8 mouse cellular contexts compared by ENCODE assay signal in the genomic region with DNA sequence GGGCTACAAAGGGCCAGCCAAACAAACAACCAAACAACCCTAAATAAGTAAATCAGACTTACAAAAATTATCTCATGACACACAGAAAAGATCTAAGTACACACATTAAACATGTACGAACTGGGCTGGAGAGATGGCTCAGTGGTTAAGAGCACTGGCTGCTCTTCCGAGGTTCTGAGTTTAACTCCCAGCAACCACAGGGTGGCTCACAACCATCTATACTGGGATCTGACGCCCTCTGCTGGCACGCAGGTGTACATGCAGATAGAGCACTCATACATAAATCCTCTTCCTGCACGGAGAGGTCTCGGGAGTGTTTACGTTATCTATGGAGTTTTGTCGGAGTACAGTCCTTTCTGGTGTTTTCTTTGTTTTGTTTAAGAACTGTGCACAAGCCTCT.
DNase-seq lines count a peak whose midpoint lies in the region; ATAC-seq lines count a peak whose summit lies in the region.

No protein-coding gene starts in this region.

- no peaks in the 10 kb centered on the region for H3K9me3 ChIP-seq in forebrain, embryonic 14.5 days (replicated peaks; ENCODE audit: control insufficient read depth, low read length)
- H3K9me3 ChIP-seq in forebrain, embryonic 16.5 days (ENCODE audit: control insufficient read depth, low read length): no peaks in the 10 kb centered on the region

- 47% methylated on average over 8 of the region's 8 CpGs for WGBS in forebrain, embryonic 14.5 days
- 37% methylated on average over 8 of the region's 8 CpGs for WGBS in forebrain, embryonic 16.5 days

- DNase-seq in forebrain, embryonic 14.5 days (ENCODE audit: low spot score): peak; percentile 30
- DNase-seq in right cerebral cortex, adult 2 months (ENCODE audit: low spot score in 2 of 2): peak; percentile 56 to 62
- DNase-seq in right cerebral cortex, postnatal 36 days (ENCODE audit: low spot score in 2 of 2): no peak
- DNase-seq in c-Kit-positive CD71-positive TER-119-negative erythroid progenitor cells, embryonic 14.5 days (ENCODE audit: low read depth): peak; percentile 59
- peak; percentile 59 for DNase-seq in left cerebral cortex, postnatal 4 days
- DNase-seq in right cerebral cortex, postnatal 10 days (ENCODE audit: low spot score in 2 of 2): peak; percentile 64 to 76
- DNase-seq in frontal cortex, postnatal 25 days (ENCODE audit: low spot score in 2 of 2): no peak

- 0 out of 2 replicates have a peak, but pooled peaks cover under 1% of the 10 kb centered on the region for H3K36me3 ChIP-seq in forebrain, embryonic 14.5 days (ENCODE audit: control insufficient read depth, insufficient read depth, low read length)
- no peaks in the 10 kb centered on the region for H3K36me3 ChIP-seq in forebrain, embryonic 16.5 days (ENCODE audit: control insufficient read depth, insufficient read depth)

- H3K27me3 ChIP-seq in forebrain, embryonic 14.5 days (replicated peaks; ENCODE audit: control insufficient read depth, insufficient read depth, low read length): no peaks in the 10 kb centered on the region
- no peaks in the 10 kb centered on the region for H3K27me3 ChIP-seq in forebrain, embryonic 16.5 days (replicated peaks; ENCODE audit: control insufficient read depth, insufficient read depth, low read length)

- intact Hi-C loops in left cerebral cortex, postnatal 4 days (cut with DNase I): loop anchor here (5.0 kb wide), 1 partner anchor 122 kb away; the partner anchor contains the start of genes Gm49711, Mrps6 and Slc5a3

- H3K9ac ChIP-seq in forebrain, embryonic 14.5 days (ENCODE audit: low read length): no peak overlapping the region
- no peak overlapping the region for H3K9ac ChIP-seq in forebrain, embryonic 16.5 days (replicated peaks; ENCODE audit: low read depth, low read length)

- H3K4me2 ChIP-seq in forebrain, embryonic 14.5 days (ENCODE audit: low read length): no peak overlapping the region
- H3K4me2 ChIP-seq in forebrain, embryonic 16.5 days (ENCODE audit: low read length): no peak overlapping the region

- no peak overlapping the region for H3K4me3 ChIP-seq in forebrain, embryonic 14.5 days (ENCODE audit: low read depth, low read length)
- H3K4me3 ChIP-seq in forebrain, embryonic 16.5 days (replicated peaks; ENCODE audit: low read length): no peak overlapping the region

- peaks cover 6% of the 10 kb centered on the region; the same call in 1 of the 2 replicates for H3K4me1 ChIP-seq in forebrain, embryonic 14.5 days (ENCODE audit: control insufficient read depth, insufficient read depth, low read length)
- H3K4me1 ChIP-seq in forebrain, embryonic 16.5 days (replicated peaks; ENCODE audit: control insufficient read depth, insufficient read depth, low read length): peaks cover 8% of the 10 kb centered on the region

- H3K27ac ChIP-seq in forebrain, embryonic 14.5 days (ENCODE audit: low read depth, low read length): no peak overlapping the region
- no peak overlapping the region for H3K27ac ChIP-seq in forebrain, embryonic 16.5 days (ENCODE audit: low read length)

- no peak for ATAC-seq in forebrain, embryonic 14.5 days
- ATAC-seq in forebrain, embryonic 16.5 days: no peak

Comparison
In these comparisons a context has a peak if more than half of its experiments do, and no peak if none do; other contexts are left out.
1. DNase-seq: peak in forebrain, embryonic 14.5 days (single experiment), right cerebral cortex, adult 2 months (2 of 2), c-Kit-positive CD71-positive TER-119-negative erythroid progenitor cells, embryonic 14.5 days (single experiment), left cerebral cortex, postnatal 4 days (single experiment) and right cerebral cortex, postnatal 10 days (2 of 2); none in right cerebral cortex, postnatal 36 days (0 of 2) and frontal cortex, postnatal 25 days (0 of 2).